ENCODE assay signal across 10 mouse cellular contexts in the genomic region with DNA sequence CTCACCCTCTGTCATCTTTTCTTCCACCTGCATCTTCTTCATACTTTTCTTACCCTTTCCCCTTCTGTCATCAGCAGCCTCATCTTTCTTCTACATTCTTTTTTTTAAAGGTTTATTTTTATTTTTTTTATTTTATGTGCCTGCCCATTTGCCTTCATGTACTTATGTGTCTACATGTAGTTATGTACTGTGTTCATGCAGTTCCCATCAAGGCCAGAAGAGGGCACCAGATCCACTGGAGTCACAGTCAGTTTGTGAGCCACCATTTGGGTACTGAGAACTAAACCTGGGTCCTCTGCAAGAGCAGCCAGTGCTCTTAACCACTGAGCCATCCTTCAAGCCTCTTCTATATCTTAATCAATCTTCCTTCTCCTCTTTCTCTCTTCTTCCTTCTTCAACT.
A peak's percentile ranks its signal among the peaks of the same experiment; 100 is the strongest.
DNase-seq lines count a peak whose midpoint lies in the region; ATAC-seq and TF ChIP-seq lines count a peak whose summit lies in the region.
"Had no signal": no experiment of that assay in that cellular context is flagged by ENCODE, and none has a peak within 500 bp of the region (broad histone marks: within the 10 kb centered on the region; RNA-seq: fewer than 3 reads in every experiment).

No protein-coding gene starts in this region.

- no peak for ATAC-seq in hindbrain, embryonic 13.5 days (ENCODE audit: low FRiP score)
- no peak for ATAC-seq in frontal cortex, adult (ENCODE audit: low TSS enrichment)

- H3K9ac ChIP-seq in hindbrain, embryonic 13.5 days: no peak overlapping the region
- H3K9ac ChIP-seq: heart, embryonic 13.5 days had no signal

- H3K27me3 ChIP-seq in hindbrain, embryonic 10.5 days (ENCODE audit: insufficient read depth, poor library complexity, severe bottlenecking): peaks cover 4% of the 10 kb centered on the region; the same call in 1 of the 2 replicates
- no peaks in the 10 kb centered on the region for H3K27me3 ChIP-seq in hindbrain, embryonic 13.5 days
- H3K27me3 ChIP-seq: heart, embryonic 13.5 days had no signal

- peaks cover 30% of the 10 kb centered on the region for H3K4me1 ChIP-seq in hindbrain, embryonic 10.5 days (replicated peaks)
- 0 out of 2 replicates have a peak, but pooled peaks cover 3% of the 10 kb centered on the region for H3K4me1 ChIP-seq in hindbrain, embryonic 13.5 days (replicated peaks)

- peaks cover 6% of the 10 kb centered on the region; the same call in 1 of the 2 replicates for H3K9me3 ChIP-seq in hindbrain, embryonic 10.5 days
- no peaks in the 10 kb centered on the region for H3K9me3 ChIP-seq in hindbrain, embryonic 13.5 days
- H3K9me3 ChIP-seq: heart, embryonic 13.5 days had no signal

- H3K36me3 ChIP-seq in hindbrain, embryonic 10.5 days: no peaks in the 10 kb centered on the region
- H3K36me3 ChIP-seq in hindbrain, embryonic 13.5 days: no peaks in the 10 kb centered on the region
- H3K36me3 ChIP-seq: heart, embryonic 13.5 days had no signal

- no peak overlapping the region for H3K4me2 ChIP-seq in hindbrain, embryonic 13.5 days
- H3K4me2 ChIP-seq: heart, embryonic 13.5 days had no signal

- no peak for TF ChIP-seq POLR2A in brain, embryonic 14.5 days (IDR thresholded peaks at IDR 0.05; ENCODE audit: borderline replicate concordance, extremely low read depth, insufficient read depth, insufficient read length, poor library complexity, severe bottlenecking)

- TF ChIP-seq CTCF in brain, embryonic 14.5 days (IDR thresholded peaks at IDR 0.05; ENCODE audit: borderline replicate concordance, extremely low read depth, insufficient read depth, insufficient read length): peak; percentile 51; the same call in 1 of the 2 replicates

- H3K27ac ChIP-seq in hindbrain, embryonic 10.5 days: no peak overlapping the region
- H3K27ac ChIP-seq in hindbrain, embryonic 13.5 days: no peak overlapping the region
- H3K27ac ChIP-seq: heart, embryonic 13.5 days had no signal

- peak; percentile 43 for DNase-seq in hindbrain, embryonic 10.5 days (ENCODE audit: low spot score)
- peak; percentile 55 for DNase-seq in 416B (ENCODE audit: low read depth)
- DNase-seq in brain, embryonic 14.5 days (ENCODE audit: low read depth): no peak
- DNase-seq in lung, postnatal 14 days: peak; percentile 12
- no peak for DNase-seq in gastrocnemius, adult 8-10 months (ENCODE audit: low spot score in 2 of 2)
- no peak for DNase-seq in urinary bladder, adult 2 months (ENCODE audit: low spot score)
- DNase-seq: adrenal gland, postnatal 10 days had no signal

- H3K4me3 ChIP-seq in hindbrain, embryonic 10.5 days: no peak overlapping the region
- H3K4me3 ChIP-seq in hindbrain, embryonic 13.5 days: no peak overlapping the region
- H3K4me3 ChIP-seq: heart, embryonic 13.5 days had no signal

Comparison
In these comparisons a context has a peak if more than half of its experiments do, and no peak if none do; other contexts are left out.
1. DNase-seq: peak in hindbrain, embryonic 10.5 days (single experiment), 416B (single experiment) and lung, postnatal 14 days (single experiment); none in brain, embryonic 14.5 days (single experiment), gastrocnemius, adult 8-10 months (0 of 2) and urinary bladder, adult 2 months (single experiment).